Mouse (Mus musculus): Measurements from ENCODE around the gene Srsf10. TPM values are rescaled to one million over a fixed set of nuclear protein-coding genes. Genes with fewer than 3 reads are reported as not detected.
A peak's percentile ranks its signal among the peaks of the same experiment; 100 is the strongest.

Gene Srsf10
- polyA plus RNA-seq, 1 experiment from 2014 or later: 67.6 TPM

GRCm38 (mm10) chr4:135853987-135854546, 1.5 kb upstream of the Srsf10 start:
- WGBS (ENCODE audit: insufficient replicate concordance): 87% methylated on average over 14 of the region's 14 CpGs
- H3K4me2 ChIP-seq (ENCODE audit: low read depth, low read length): peak overlapping the region; percentile 95
- H3K9ac ChIP-seq (replicated peaks): peak overlapping the region; percentile 86; the same call in 1 of the 2 replicates

DNA sequence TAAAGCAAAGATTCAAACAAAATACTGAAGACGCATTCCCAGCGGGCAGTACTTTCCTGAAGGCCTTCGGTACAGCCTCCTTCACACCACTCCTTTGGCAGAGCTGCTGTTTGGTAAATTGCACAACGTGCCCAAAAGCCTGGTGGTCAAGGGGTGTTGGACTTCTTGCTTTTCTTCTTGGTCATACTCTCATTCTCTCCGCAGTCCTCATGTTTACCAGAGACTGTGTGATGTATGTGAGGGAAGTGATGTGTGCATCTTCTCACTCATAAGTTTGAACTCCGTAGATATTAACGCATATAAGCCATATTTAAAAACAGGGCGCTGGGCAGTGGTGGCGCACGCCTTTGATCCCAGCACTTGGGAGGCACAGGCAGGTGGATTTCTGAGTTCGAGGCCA, 917 bp upstream of the Srsf10 start:
- no peaks in the 10 kb centered on the region for H3K27me3 ChIP-seq (ENCODE audit: insufficient read depth, low read length)
- ATAC-seq (no peak), DNase-seq (no peak)
- H3K27ac ChIP-seq (ENCODE audit: low read depth): peak overlapping the region; percentile 98
- H3K36me3 ChIP-seq (replicated peaks; ENCODE audit: insufficient read depth, low read length): peaks cover 10% of the 10 kb centered on the region
- peak overlapping the region; percentile 88 for H3K4me3 ChIP-seq (ENCODE audit: low read depth, low read length)
- H3K4me2 ChIP-seq (ENCODE audit: low read depth, low read length): peak overlapping the region; percentile 95
- peaks cover 55% of the 10 kb centered on the region for H3K4me1 ChIP-seq (ENCODE audit: insufficient read depth)
- H3K9me3 ChIP-seq (ENCODE audit: low read length): no peaks in the 10 kb centered on the region
- peak overlapping the region; percentile 86; the same call in 1 of the 2 replicates for H3K9ac ChIP-seq (replicated peaks)
- TF ChIP-seq EP300 (IDR thresholded peaks at IDR 0.05; ENCODE audit: low read depth): no peak
- no peak for TF ChIP-seq CTCF (IDR thresholded peaks at IDR 0.05; ENCODE audit: low read depth)
- 78% methylated on average over 11 of the region's 11 CpGs for WGBS (ENCODE audit: insufficient replicate concordance)

More at GRCm38 (mm10) chr4:135853987-135854546, 1.5 kb upstream of the Srsf10 start:
- ATAC-seq (no peak), DNase-seq (no peak)
- peaks cover 4% of the 10 kb centered on the region; the same call in 1 of the 2 replicates for H3K36me3 ChIP-seq (replicated peaks; ENCODE audit: insufficient read depth, low read length)
- no peaks in the 10 kb centered on the region for H3K9me3 ChIP-seq (ENCODE audit: low read length)
- peaks cover 50% of the 10 kb centered on the region for H3K4me1 ChIP-seq (ENCODE audit: insufficient read depth)
- TF ChIP-seq EP300 (IDR thresholded peaks at IDR 0.05; ENCODE audit: low read depth) (no peak), CTCF (IDR thresholded peaks at IDR 0.05; ENCODE audit: low read depth) (no peak)
- H3K4me3 ChIP-seq (ENCODE audit: low read depth, low read length): no peak overlapping the region
- H3K27ac ChIP-seq (ENCODE audit: low read depth): 0 out of 2 replicates have a peak overlapping the region, but pooled peaks have one; percentile 98
- no peaks in the 10 kb centered on the region for H3K27me3 ChIP-seq (ENCODE audit: insufficient read depth, low read length)

GRCm38 (mm10) chr4:135855080-135855479, 467 bp upstream of the Srsf10 start:
- H3K36me3 ChIP-seq (replicated peaks; ENCODE audit: insufficient read depth, low read length): peaks cover 10% of the 10 kb centered on the region
- H3K4me2 ChIP-seq (ENCODE audit: low read depth, low read length): peak overlapping the region; percentile 95
- H3K9me3 ChIP-seq (ENCODE audit: low read length): no peaks in the 10 kb centered on the region
- H3K9ac ChIP-seq (replicated peaks): peak overlapping the region; percentile 86
- no peak for DNase-seq
- H3K4me3 ChIP-seq (ENCODE audit: low read depth, low read length): peak overlapping the region; percentile 88
- WGBS (ENCODE audit: insufficient replicate concordance): 6% methylated on average over 6 of the region's 6 CpGs
- peak; percentile 24; the same call in 1 of the 2 replicates for TF ChIP-seq CTCF (IDR thresholded peaks at IDR 0.05; ENCODE audit: low read depth)
- no peak for TF ChIP-seq EP300 (IDR thresholded peaks at IDR 0.05; ENCODE audit: low read depth)
- no peaks in the 10 kb centered on the region for H3K27me3 ChIP-seq (ENCODE audit: insufficient read depth, low read length)
- peaks cover 57% of the 10 kb centered on the region for H3K4me1 ChIP-seq (ENCODE audit: insufficient read depth)
- ATAC-seq: no peak
- peak overlapping the region; percentile 98 for H3K27ac ChIP-seq (ENCODE audit: low read depth)

DNA sequence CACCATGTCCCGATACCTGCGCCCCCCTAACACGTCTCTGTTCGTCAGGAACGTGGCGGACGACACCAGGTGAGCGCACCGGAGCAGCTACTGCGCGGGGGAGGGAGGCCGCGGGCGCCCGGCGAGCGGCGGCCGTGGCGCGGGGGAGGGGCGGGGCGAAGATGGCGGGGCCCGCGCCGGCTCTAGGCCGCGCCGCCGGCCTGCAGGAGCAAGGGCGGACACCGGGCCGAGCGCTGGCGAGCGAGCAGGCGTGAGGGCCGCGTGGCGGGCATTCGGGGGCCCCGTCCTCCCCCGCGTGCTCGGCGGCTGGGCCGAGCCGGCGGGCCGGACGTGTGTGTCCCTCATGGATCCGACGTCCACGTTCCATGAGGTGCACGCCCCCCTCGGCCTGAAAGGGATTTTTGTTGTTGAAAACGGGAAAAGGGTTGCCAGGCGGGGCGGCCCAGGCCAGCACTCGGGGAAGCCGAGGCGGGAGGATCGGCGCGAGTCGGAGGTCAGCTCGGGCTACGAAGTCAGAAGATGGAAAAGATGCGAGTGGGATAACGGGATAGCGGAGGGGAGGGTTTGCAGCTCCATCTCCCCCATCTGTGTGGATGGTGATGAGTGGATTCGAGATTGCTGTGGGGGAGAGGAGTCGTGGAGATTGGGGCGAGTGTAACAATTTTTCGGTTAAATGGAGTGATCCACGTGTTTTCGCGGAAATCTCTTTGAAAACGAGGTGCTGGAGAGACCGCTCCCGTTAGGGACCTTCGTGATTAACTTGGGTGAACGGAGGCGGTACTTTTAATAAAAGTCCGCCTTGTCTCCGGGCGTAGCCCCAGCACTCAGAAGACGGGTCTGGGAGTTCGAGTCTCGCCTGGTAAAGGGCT, 910 bp downstream of the Srsf10 start:
- Histone ChIP-seq H3K9me3 (ENCODE audit: low read length) (no peaks in the 10 kb centered on the region), H3K4me3 (ENCODE audit: low read depth, low read length) (peak overlapping the region; percentile 88), H3K27ac (ENCODE audit: low read depth) (peak overlapping the region; percentile 98), H3K27me3 (ENCODE audit: insufficient read depth, low read length) (no peaks in the 10 kb centered on the region), H3K4me2 (ENCODE audit: low read depth, low read length) (peak overlapping the region; percentile 95), H3K4me1 (ENCODE audit: insufficient read depth) (peaks cover 56% of the 10 kb centered on the region), H3K9ac (replicated peaks) (peak overlapping the region; percentile 86), H3K36me3 (replicated peaks; ENCODE audit: insufficient read depth, low read length) (peaks cover 16% of the 10 kb centered on the region)
- ATAC-seq: peak; percentile 73
- peak; percentile 82 for DNase-seq
- under 1% methylated on average over 80 of the region's 91 CpGs for WGBS (ENCODE audit: insufficient replicate concordance)
- TF ChIP-seq CTCF (IDR thresholded peaks at IDR 0.05; ENCODE audit: low read depth): no peak
- TF ChIP-seq EP300 (IDR thresholded peaks at IDR 0.05; ENCODE audit: low read depth): no peak

GRCm38 (mm10) chr4:135857597-135858186, 2.1 kb downstream of the Srsf10 start:
- no peak overlapping the region for H3K27ac ChIP-seq (ENCODE audit: low read depth)
- peak overlapping the region; percentile 86 for H3K9ac ChIP-seq (replicated peaks)
- TF ChIP-seq CTCF (IDR thresholded peaks at IDR 0.05; ENCODE audit: low read depth) (no peak), EP300 (IDR thresholded peaks at IDR 0.05; ENCODE audit: low read depth) (no peak)
- ATAC-seq: no peak
- DNase-seq: no peak
- peak overlapping the region; percentile 95 for H3K4me2 ChIP-seq (ENCODE audit: low read depth, low read length)
- H3K9me3 ChIP-seq (ENCODE audit: low read length): no peaks in the 10 kb centered on the region
- peak overlapping the region; percentile 88 for H3K4me3 ChIP-seq (ENCODE audit: low read depth, low read length)
- H3K27me3 ChIP-seq (ENCODE audit: insufficient read depth, low read length): no peaks in the 10 kb centered on the region
- peaks cover 49% of the 10 kb centered on the region for H3K4me1 ChIP-seq (ENCODE audit: insufficient read depth)
- H3K36me3 ChIP-seq (replicated peaks; ENCODE audit: insufficient read depth, low read length): peaks cover 27% of the 10 kb centered on the region
- WGBS (ENCODE audit: insufficient replicate concordance): 10% methylated on average over 7 of the region's 7 CpGs

- 35% methylated on average over 2 of the region's 2 CpGs for WGBS (ENCODE audit: insufficient replicate concordance)
- no peak for DNase-seq
- H3K4me1 ChIP-seq (ENCODE audit: insufficient read depth): peaks cover 13% of the 10 kb centered on the region
- H3K4me2 ChIP-seq (ENCODE audit: low read depth, low read length): no peak overlapping the region
- no peak for TF ChIP-seq EP300 (IDR thresholded peaks at IDR 0.05; ENCODE audit: low read depth)
- no peak for TF ChIP-seq CTCF (IDR thresholded peaks at IDR 0.05; ENCODE audit: low read depth)
- no peak for ATAC-seq
- no peak overlapping the region for H3K9ac ChIP-seq (replicated peaks)
- no peaks in the 10 kb centered on the region for H3K27me3 ChIP-seq (ENCODE audit: insufficient read depth, low read length)
- peak overlapping the region; percentile 58 for H3K27ac ChIP-seq (ENCODE audit: low read depth)
- H3K9me3 ChIP-seq (ENCODE audit: low read length): no peaks in the 10 kb centered on the region
- no peak overlapping the region for H3K4me3 ChIP-seq (ENCODE audit: low read depth, low read length)
- peaks cover 40% of the 10 kb centered on the region for H3K36me3 ChIP-seq (replicated peaks; ENCODE audit: insufficient read depth, low read length)
These were observed 13.4 kb downstream of the Srsf10 start for GRCm38 (mm10) chr4:135868996-135869395.
